Mouse (Mus musculus) small intestine, adult 2 months (tissue): ENCODE measurements around the gene Gtpbp6. TPM values are rescaled to one million over a fixed set of nuclear protein-coding genes. Genes with fewer than 3 reads are reported as not detected.

Experiments used
- H3K27ac ChIP-seq: fragments of 200-500 bp; 2 replicates; pipeline ENCODE4 v1.5.1; 2012; ENCODE audit warnings: low read depth, low read length, control low read depth, inconsistent platforms; ENCODE audit not compliant: insufficient read depth
- H3K27me3 ChIP-seq: fragments of 200-500 bp; 2 replicates; pipeline ENCODE4 v1.6.1; 2012; ENCODE audit warnings: mild to moderate bottlenecking, moderate library complexity, low read length, inconsistent platforms; ENCODE audit not compliant: control insufficient read depth, insufficient read depth
- H3K36me3 ChIP-seq: fragments of 200-500 bp; 2 replicates; pipeline ENCODE4 v1.6.1; 2012; ENCODE audit warnings: mild to moderate bottlenecking, low read length, control low read depth, inconsistent platforms; ENCODE audit not compliant: control insufficient read depth, insufficient read depth
- H3K4me1 ChIP-seq: fragments of 200-500 bp; 2 replicates; pipeline ENCODE4 v1.6.1; 2012; ENCODE audit warnings: low read length, inconsistent platforms, mixed read lengths; ENCODE audit not compliant: control insufficient read depth, insufficient read depth, insufficient read length
- H3K4me3 ChIP-seq: fragments of 200-500 bp; 2 replicates; pipeline ENCODE4 v1.5.1; 2012; ENCODE audit warnings: low read depth, mild to moderate bottlenecking, control low read depth, inconsistent platforms, low read length, moderate library complexity
- CTCF ChIP-seq: fragments of 200-500 bp; IDR thresholded peaks from 2 replicates; pipeline ENCODE4 v1.5.1; 2012; ENCODE audit warnings: low read depth, mild to moderate bottlenecking, control low read depth, inconsistent platforms, low read length, moderate library complexity, mixed read lengths; ENCODE audit not compliant: insufficient replicate concordance, insufficient read length; ENCODE audit errors: extremely low read depth
- POLR2A ChIP-seq: fragments of 200-500 bp; IDR thresholded peaks from 2 replicates; pipeline ENCODE4 v1.6.1; 2012; ENCODE audit warnings: low read depth, mild to moderate bottlenecking, control low read depth, inconsistent platforms, low read length, moderate library complexity
- WGBS: fragments of 180-500 bp; shearing (Covaris S2); methylation state at CpG from one replicate; pipeline ENCODE4 v1.1.7; 2018; 5-methylcytosine and 5-hydroxymethylcytosine counted together
- polyA plus RNA-seq: library from polyadenylated mRNA; depleted of rRNA; stranded (reverse); fragments of >200 nt; gene quantifications from 2 replicates; pipeline ENCODE4 v1.2.3, GENCODE M21; 2012; rRNA removed

The Gtpbp6 gene
- polyA plus RNA-seq, 1 experiment = 101 TPM

DNA sequence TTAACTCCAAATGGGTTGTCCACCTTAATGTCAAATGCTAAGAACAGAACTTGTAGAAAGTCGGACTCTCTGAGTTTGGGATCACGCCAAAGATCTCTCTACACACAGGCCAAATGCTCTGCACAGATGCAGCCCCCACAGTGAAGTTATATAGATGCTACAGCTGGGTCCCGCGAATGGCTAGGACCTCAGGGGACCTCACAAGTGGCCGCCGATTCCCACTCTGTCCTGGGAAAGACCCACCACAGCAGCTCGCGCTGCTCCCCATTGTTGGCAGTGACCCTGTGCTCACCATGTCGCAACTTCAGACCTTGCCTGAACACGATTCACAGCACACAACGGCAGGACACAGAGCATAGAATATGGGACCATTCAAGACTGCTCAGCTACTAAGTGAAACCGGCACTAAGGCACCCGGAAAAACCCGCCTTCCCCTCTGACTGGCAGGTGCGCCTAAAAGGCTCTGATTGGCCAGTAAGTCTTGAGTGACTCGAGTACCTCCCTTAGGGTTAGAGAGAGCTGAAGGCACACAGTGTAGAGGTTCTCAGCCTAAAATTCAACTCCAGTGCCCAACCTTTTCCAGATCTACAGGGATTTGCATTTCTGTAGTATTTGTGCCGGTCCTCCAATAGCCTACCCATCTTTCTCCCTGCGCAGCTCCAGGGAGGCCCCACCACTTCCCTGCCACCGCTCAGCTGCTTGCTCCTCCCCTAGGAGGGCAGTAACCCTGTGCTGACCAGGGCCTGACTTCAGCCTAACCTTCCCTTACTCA, 50.2 kb downstream of the Gtpbp6 start:
- Histone ChIP-seq H3K27me3 (no peaks in the 10 kb centered on the region), H3K4me1 (no peaks in the 10 kb centered on the region), H3K27ac (peak overlapping the region; percentile 42; the same call in 1 of the 2 replicates), H3K36me3 (no peaks in the 10 kb centered on the region), H3K4me3 (peak overlapping the region; percentile 93)
- WGBS = 1% methylated on average over 19 of the region's 19 CpGs
- no peak for TF ChIP-seq POLR2A
- no peak for TF ChIP-seq CTCF

Other genes starting within 250 kb of the Gtpbp6 start
- 0.23 and 0.33 TPM in 2 replicates for gene Gm15446, start 184.8 kb downstream of the Gtpbp6 start, polyA plus RNA-seq
- 0.34 and 1.0 TPM in 2 replicates for gene Zfp932, start 111.7 kb downstream of the Gtpbp6 start, polyA plus RNA-seq
- not detected in 2 replicates for gene Gm17655, start 35.7 kb downstream of the Gtpbp6 start, polyA plus RNA-seq
- 0.05 TPM in 1 of 2 replicates, not detected in the other for gene Gm35315, start 13.8 kb downstream of the Gtpbp6 start, polyA plus RNA-seq
- gene Plcxd1, start 8.2 kb downstream of the Gtpbp6 start, polyA plus RNA-seq = 0.28 and 0.86 TPM in 2 replicates
- gene Zfp605, start 1.9 kb upstream of the Gtpbp6 start, polyA plus RNA-seq = 0.04 and 0.10 TPM in 2 replicates
- 24.6 and 65.1 TPM in 2 replicates for gene Chfr, start 27.6 kb upstream of the Gtpbp6 start, polyA plus RNA-seq
- 4.1 and 6.7 TPM in 2 replicates for gene Golga3, start 68.5 kb upstream of the Gtpbp6 start, polyA plus RNA-seq
- gene Ankle2, start 122.8 kb upstream of the Gtpbp6 start, polyA plus RNA-seq = 2.8 and 4.6 TPM in 2 replicates
- gene Pgam5, start 161.7 kb upstream of the Gtpbp6 start, polyA plus RNA-seq = 7.3 and 8.6 TPM in 2 replicates
- 2.5 and 7.1 TPM in 2 replicates for gene Pxmp2, start 178.0 kb upstream of the Gtpbp6 start, polyA plus RNA-seq
- 3.4 and 5.7 TPM in 2 replicates for gene Pole, start 178.1 kb upstream of the Gtpbp6 start, polyA plus RNA-seq
- gene P2rx2, start 235.0 kb upstream of the Gtpbp6 start, polyA plus RNA-seq = 1.2 and 2.3 TPM in 2 replicates
- gene Lrcol1, start 236.5 kb upstream of the Gtpbp6 start, polyA plus RNA-seq = not detected in 2 replicates